Mouse (Mus musculus) megakaryocyte, embryonic 14.5 days (primary cell): ENCODE results near the gene Sh3pxd2a.

Experiments used
- FLI1 ChIP-seq: IDR thresholded peaks from 2 replicates; pipeline ENCODE4 v1.6.1; 2012; ENCODE audit warnings: low read length, inconsistent platforms, mixed read lengths
- GATA1 ChIP-seq: IDR thresholded peaks from 3 replicates; pipeline ENCODE4 v1.6.1; 2012; ENCODE audit warnings: mixed read lengths, low read length, inconsistent platforms, borderline replicate concordance

DNA sequence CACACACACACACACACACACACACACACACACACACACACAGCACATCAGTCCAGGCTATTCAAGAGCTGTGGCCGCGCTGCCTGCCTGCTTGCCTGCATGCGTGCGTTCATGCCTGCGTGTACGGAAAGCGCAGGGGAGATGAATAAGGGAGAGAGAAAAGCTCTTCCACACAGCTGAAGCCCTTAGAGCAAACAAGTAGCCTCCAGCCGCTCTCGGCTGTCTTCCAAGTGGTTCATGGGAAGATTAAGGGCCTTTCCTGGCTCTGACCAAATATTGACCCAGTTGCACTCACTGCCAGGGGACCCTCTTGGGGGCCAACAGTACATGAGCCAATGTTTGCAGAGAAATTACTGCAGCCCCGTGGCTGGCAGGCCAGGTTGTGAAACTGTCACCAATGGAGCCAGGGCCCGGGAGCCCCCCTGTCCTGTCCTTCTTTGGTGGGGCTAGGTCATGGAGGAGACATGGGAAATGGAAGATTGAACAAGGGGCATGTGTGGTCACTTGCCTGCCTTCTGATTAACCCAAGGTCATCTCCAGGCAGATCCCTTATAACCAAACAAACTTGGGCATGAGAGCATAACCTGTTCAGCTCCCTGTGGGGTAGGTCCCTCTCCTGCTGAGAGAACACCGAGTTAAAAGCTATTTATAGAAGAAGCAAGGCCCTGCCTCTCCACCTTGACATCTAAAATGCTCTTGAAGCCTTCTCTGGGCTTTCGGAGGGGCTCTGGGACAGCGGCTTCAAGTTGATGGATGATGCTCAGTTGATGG lies 42.9 kb downstream of the Sh3pxd2a start:
- TF ChIP-seq GATA1 (no peak), FLI1 (no peak)
